Mouse (Mus musculus): ENCODE measurements around the gene Pip5k1c. TPM values are rescaled to one million over a fixed set of nuclear protein-coding genes. Genes with fewer than 3 reads are reported as not detected.

Pip5k1c gene
- polyA plus RNA-seq, 1 experiment from 2014 or later: 61.3 TPM

- H3K4me2 ChIP-seq: no peak overlapping the region
- H3K36me3 ChIP-seq: peaks cover 24% of the 10 kb centered on the region
- H3K4me1 ChIP-seq: peaks cover 58% of the 10 kb centered on the region
- H3K27me3 ChIP-seq: peaks cover 48% of the 10 kb centered on the region
- H3K9ac ChIP-seq: no peak overlapping the region
- ATAC-seq (replicated peaks; ENCODE audit: low FRiP score): no peak
- H3K4me3 ChIP-seq (replicated peaks): no peak overlapping the region
- WGBS: 76% methylated on average over 4 of the region's 4 CpGs
- no peaks in the 10 kb centered on the region for H3K9me3 ChIP-seq (replicated peaks)
- no peak overlapping the region for H3K27ac ChIP-seq
These were observed 52.4 kb downstream of the Pip5k1c start for GRCm38 (mm10) chr10:81345162-81345534.

GRCm38 (mm10) chr10:81346453-81347067, 53.8 kb downstream of the Pip5k1c start:
- Histone ChIP-seq H3K9ac (peak overlapping the region; percentile 3; the same call in 1 of the 2 replicates), H3K9me3 (replicated peaks) (no peaks in the 10 kb centered on the region), H3K27ac (peak overlapping the region; percentile 9; the same call in 1 of the 2 replicates), H3K4me2 (peak overlapping the region; percentile 61), H3K27me3 (peaks cover 36% of the 10 kb centered on the region), H3K4me3 (replicated peaks) (peak overlapping the region; percentile 35), H3K4me1 (peaks cover 54% of the 10 kb centered on the region), H3K36me3 (peaks cover 24% of the 10 kb centered on the region)
- 8% methylated on average over 55 of the region's 55 CpGs for WGBS
- ATAC-seq (replicated peaks; ENCODE audit: low FRiP score): peak; percentile 20

DNA sequence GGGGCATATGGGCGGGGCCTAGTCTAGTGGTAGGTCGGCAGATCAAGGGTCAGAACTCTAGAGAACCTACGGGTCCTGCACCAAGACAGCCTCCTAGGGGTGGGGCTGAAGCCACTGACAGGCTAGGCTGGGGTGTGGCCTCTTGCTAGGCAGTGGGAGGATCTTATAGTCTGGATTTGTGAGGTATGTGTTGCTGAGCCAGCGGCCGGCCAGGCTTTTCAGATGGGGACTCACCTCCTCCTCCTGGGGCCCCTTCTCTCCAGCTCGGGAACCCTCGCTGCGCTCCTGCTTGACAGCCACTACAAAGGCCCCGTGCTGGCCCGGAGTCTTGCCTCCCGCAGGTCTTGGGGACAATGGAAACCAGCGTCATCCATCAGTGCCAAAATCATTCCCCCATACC, 56.4 kb downstream of the Pip5k1c start:
- peak overlapping the region; percentile 80 for H3K9ac ChIP-seq

DNA sequence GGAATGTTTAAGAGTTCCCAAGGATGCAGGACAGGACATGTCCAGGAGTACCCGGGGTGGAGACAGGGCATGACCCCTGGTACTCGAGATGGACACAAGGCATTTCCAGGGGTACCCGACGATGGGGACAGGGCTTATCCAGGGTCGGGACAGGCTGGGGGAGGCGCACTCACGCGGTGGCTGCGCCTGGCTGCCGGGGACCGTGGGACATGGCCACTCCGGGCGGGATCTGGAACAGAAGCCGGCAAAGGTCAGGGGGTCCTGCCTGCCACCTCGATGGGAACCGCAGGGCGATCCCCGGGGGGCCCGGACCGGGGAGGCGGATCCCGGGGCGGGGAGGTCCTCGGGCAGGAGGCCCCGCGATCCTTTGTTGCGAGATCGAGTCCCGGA, 57.2 kb downstream of the Pip5k1c start:
- peak overlapping the region; percentile 80 for H3K9ac ChIP-seq
- H3K4me1 ChIP-seq: peaks cover 41% of the 10 kb centered on the region
- peak overlapping the region; percentile 84 for H3K4me3 ChIP-seq (replicated peaks)
- H3K27ac ChIP-seq: peak overlapping the region; percentile 81
- WGBS: under 1% methylated on average over 29 of the region's 29 CpGs
- peaks cover 24% of the 10 kb centered on the region for H3K36me3 ChIP-seq
- peak overlapping the region; percentile 90 for H3K4me2 ChIP-seq
- peak; percentile 31 for ATAC-seq (replicated peaks; ENCODE audit: low FRiP score)
- peaks cover 3% of the 10 kb centered on the region; the same call in 1 of the 2 replicates for H3K27me3 ChIP-seq
- no peaks in the 10 kb centered on the region for H3K9me3 ChIP-seq (replicated peaks)

More for the DNA sequence above, 56.4 kb downstream of the Pip5k1c start:
- Histone ChIP-seq H3K27ac (peak overlapping the region; percentile 60), H3K4me1 (peaks cover 41% of the 10 kb centered on the region), H3K27me3 (peaks cover 11% of the 10 kb centered on the region), H3K36me3 (peaks cover 24% of the 10 kb centered on the region), H3K4me3 (replicated peaks) (peak overlapping the region; percentile 84), H3K4me2 (peak overlapping the region; percentile 90), H3K9me3 (replicated peaks) (no peaks in the 10 kb centered on the region)
- WGBS: 3% methylated on average over 12 of the region's 12 CpGs
- no peak for ATAC-seq (replicated peaks; ENCODE audit: low FRiP score)

DNA sequence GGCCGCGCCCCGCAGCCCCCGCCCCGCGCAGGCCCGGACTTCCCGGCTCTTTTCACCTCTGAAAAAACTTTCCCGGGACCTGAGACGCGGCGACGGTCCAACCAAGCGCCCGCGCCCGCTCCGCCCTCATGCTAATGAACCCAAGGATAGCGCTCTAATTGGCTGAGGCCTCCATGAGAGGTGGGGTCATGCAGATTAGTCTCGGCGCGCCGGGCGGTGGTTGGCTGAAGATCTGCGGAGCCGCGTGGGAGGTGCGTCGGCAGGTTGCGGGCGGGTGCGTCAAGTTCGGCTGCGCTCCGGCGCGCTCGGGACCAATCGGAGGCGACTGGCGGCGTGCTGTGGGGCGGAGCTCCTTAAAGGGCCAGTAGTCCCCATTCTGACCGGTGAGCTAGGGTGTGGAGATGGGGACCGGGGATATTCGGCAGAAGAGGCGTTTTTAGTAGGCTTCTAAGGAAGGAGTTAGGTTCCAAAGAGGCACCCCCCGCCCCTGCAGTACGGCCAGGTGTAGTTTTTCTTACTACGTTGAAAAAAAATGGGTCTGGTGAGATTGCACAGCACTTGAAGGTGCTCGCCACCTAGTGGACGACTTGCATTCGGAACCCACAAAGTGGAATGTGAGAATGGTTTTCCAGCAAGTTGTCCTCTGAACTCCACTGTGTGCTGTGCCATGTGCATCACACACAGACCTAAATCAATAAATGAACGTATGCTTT, 57.7 kb downstream of the Pip5k1c start, which contains the start of gene Hmg20b:
Hmg20b (minus strand) TSS at position 130 of the 713 bp plus-strand sequence.
- WGBS: under 1% methylated on average over 54 of the region's 54 CpGs
- Histone ChIP-seq H3K4me2 (peak within 1 kb of the TSS; percentile 90), H3K36me3 (peaks cover 22% of the 10 kb centered on the region), H3K27ac (peak within 1 kb of the TSS; percentile 81), H3K27me3 (no peaks in the 10 kb centered on the region), H3K4me3 (replicated peaks) (peak within 1 kb of the TSS; percentile 84), H3K4me1 (peaks cover 41% of the 10 kb centered on the region), H3K9me3 (replicated peaks) (no peaks in the 10 kb centered on the region), H3K9ac (peak within 1 kb of the TSS; percentile 80)
- ATAC-seq (replicated peaks; ENCODE audit: low FRiP score): peak; percentile 93

GRCm38 (mm10) chr10:81351678-81352291, 59.0 kb downstream of the Pip5k1c start:
- Histone ChIP-seq H3K4me3 (replicated peaks) (no peak overlapping the region), H3K27me3 (no peaks in the 10 kb centered on the region), H3K27ac (no peak overlapping the region), H3K9ac (no peak overlapping the region), H3K4me2 (no peak overlapping the region), H3K4me1 (peaks cover 38% of the 10 kb centered on the region), H3K36me3 (peaks cover 17% of the 10 kb centered on the region), H3K9me3 (replicated peaks) (no peaks in the 10 kb centered on the region)
- 28% methylated on average over 9 of the region's 9 CpGs for WGBS
- no peak for ATAC-seq (replicated peaks; ENCODE audit: low FRiP score)

DNA sequence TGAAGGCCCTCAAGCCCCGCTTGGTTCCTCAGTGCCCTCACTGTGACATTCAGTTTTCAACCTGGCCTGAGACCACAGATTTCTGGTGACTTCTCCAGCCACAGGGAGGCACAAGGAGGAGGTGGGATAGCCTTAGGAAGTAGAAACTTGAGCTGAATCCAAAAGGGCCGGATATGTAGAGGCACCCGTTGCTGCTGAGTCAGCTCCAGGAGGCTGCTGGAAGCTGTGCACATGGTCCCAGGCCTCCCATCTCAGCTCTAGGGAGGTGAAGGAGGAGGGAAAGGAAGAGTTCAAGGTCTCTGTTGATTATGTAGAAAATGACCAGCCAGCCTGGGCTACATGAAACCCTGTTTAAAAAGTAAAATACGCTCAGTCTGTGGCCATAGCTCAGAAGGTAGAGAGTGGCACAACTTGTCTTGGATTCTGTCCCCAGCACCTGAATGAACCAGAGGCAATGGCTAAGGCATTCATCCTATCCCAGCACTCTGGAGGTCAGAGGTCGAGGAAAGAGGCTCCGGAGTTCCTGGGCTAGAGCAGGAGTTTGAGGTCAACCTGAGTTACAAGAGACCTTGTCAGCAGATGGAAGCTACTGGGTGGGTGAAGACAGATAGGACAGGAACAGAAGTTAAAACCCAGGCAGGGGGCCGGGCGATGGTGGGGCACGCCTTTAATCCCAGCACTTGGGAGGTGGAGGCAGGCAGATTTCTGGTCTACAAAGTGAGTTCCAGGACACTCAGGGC, 62.1 kb downstream of the Pip5k1c start:
- no peak for ATAC-seq (replicated peaks; ENCODE audit: low FRiP score)
- no peaks in the 10 kb centered on the region for H3K9me3 ChIP-seq (replicated peaks)

GRCm38 (mm10) chr10:81355533-81355932, 62.8 kb downstream of the Pip5k1c start:
- Histone ChIP-seq H3K4me1 (peaks cover 44% of the 10 kb centered on the region), H3K9ac (no peak overlapping the region), H3K4me2 (no peak overlapping the region), H3K9me3 (replicated peaks) (no peaks in the 10 kb centered on the region), H3K27me3 (no peaks in the 10 kb centered on the region), H3K4me3 (replicated peaks) (no peak overlapping the region), H3K36me3 (no peaks in the 10 kb centered on the region), H3K27ac (no peak overlapping the region)
- WGBS: 71% methylated on average over 4 of the region's 4 CpGs
- ATAC-seq (replicated peaks; ENCODE audit: low FRiP score): no peak

More for the DNA sequence above, 62.1 kb downstream of the Pip5k1c start:
- Histone ChIP-seq H3K4me3 (replicated peaks) (no peak overlapping the region), H3K9ac (no peak overlapping the region), H3K36me3 (no peaks in the 10 kb centered on the region), H3K27ac (no peak overlapping the region), H3K4me2 (no peak overlapping the region), H3K4me1 (peaks cover 39% of the 10 kb centered on the region), H3K27me3 (no peaks in the 10 kb centered on the region)
- WGBS: 67% methylated on average over 9 of the region's 9 CpGs

DNA sequence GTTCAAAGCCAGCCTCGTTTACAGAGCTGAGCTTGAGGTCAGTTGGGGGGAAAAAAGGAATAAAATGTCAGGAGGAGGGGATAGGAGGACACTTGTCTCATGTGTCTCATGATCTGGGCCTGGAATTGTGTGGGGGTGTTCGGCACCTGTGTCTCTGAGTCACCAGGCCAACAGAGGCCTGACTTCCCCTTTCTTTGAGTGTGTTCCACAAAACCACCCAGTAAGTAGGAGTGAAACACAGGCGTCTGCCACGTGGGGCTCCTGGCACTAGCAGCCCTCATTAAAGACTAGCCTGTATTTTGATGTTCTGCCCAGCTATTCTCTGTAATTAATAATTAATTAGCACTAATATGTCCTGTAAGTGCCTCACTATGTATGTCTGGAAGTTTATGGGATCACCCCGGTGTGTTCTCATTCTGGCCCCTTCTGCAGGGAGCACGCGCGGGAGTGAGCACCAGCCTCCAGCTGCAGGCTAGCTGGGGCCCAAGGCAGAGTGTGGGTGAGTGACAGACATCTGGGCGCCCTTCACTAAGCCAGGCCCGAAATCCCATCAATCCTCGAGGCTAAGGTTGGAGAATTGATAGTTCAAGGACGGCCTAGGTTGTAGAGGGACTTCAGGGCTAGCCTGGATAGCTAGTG, 63.7 kb downstream of the Pip5k1c start:
- no peaks in the 10 kb centered on the region for H3K27me3 ChIP-seq
- 0 out of 2 replicates have a peak, but pooled peaks cover 4% of the 10 kb centered on the region for H3K36me3 ChIP-seq
- ATAC-seq (replicated peaks; ENCODE audit: low FRiP score): no peak
- peaks cover 46% of the 10 kb centered on the region for H3K4me1 ChIP-seq
- H3K9me3 ChIP-seq (replicated peaks): no peaks in the 10 kb centered on the region
- no peak overlapping the region for H3K9ac ChIP-seq
- peak overlapping the region; percentile 86 for H3K4me3 ChIP-seq (replicated peaks)
- 49% methylated on average over 12 of the region's 12 CpGs for WGBS
- peak overlapping the region; percentile 14; the same call in 1 of the 2 replicates for H3K27ac ChIP-seq
- H3K4me2 ChIP-seq: peak overlapping the region; percentile 99

DNA sequence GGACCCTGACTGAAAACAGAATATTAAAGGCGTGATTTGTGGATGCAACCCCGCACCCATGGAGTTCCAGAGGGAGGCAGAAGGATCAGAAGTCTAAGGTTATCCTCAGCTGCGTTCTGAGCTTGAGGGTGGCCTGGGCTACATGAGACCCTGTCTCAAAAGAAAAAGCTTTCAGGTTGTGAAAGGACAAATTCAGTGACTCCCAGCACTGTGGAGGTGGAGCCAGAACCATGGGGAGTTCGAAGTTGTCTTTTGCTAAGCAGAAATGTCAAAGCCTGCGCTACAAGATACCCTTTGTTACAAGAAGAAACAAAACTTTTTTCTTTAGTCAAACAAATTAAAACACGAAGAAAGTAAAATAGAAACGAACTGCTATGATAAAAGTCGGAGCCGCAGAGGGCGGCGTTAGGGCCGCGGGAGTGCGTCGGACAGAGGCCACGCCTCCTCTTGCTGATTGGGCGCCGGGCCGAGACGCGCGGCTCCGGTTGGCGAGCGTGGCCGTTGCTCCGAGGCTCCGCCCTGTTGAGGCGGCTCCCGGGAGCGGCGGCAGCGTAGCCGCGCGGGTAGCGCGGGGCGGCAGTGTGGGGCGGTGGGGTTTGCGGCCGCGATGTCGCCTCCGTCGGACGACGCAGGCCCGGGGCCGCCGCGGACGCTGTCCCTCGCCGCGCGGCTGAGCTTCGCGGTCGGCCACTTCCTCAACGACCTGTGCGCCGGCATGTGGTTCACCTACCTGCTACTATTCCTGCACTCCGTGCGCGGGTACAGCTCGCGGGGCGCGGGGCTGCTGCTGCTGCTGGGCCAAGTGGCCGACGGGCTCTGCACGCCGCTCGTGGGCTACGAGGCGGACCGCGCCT, 64.5 kb downstream of the Pip5k1c start, which contains the start of gene Mfsd12:
Mfsd12 (plus strand) TSS at position 501 of the 854 bp plus-strand sequence.
- no peaks in the 10 kb centered on the region for H3K27me3 ChIP-seq
- peak; percentile 87 for ATAC-seq (replicated peaks; ENCODE audit: low FRiP score)

More for the DNA sequence above, 64.5 kb downstream of the Pip5k1c start, which contains the start of gene Mfsd12:
- 0 out of 2 replicates have a peak, but pooled peaks cover 10% of the 10 kb centered on the region for H3K36me3 ChIP-seq
- H3K4me3 ChIP-seq (replicated peaks): peak within 1 kb of the TSS; percentile 86
- peak within 1 kb of the TSS; percentile 81 for H3K9ac ChIP-seq
- peaks cover 51% of the 10 kb centered on the region for H3K4me1 ChIP-seq
- H3K4me2 ChIP-seq: peak within 1 kb of the TSS; percentile 99
- no peaks in the 10 kb centered on the region for H3K9me3 ChIP-seq (replicated peaks)
- WGBS: 2% methylated on average over 79 of the region's 79 CpGs
- peak within 1 kb of the TSS; percentile 43; the same call in 1 of the 2 replicates for H3K27ac ChIP-seq
